In genomic region chr7:126487052-126487483, GRCm38 (mm10) we compare ENCODE assay signal across 8 mouse cellular contexts. TPM values are rescaled to one million over a fixed set of nuclear protein-coding genes. Genes with fewer than 3 reads are reported as not detected.
DNase-seq lines count a peak whose midpoint lies in the region; ATAC-seq and TF ChIP-seq lines count a peak whose summit lies in the region.

TSS of gene Tufm (plus strand) at chr7:126487361.

- 0 out of 2 replicates have a peak, but pooled peaks have one; percentile 51 for TF ChIP-seq POLR2A in olfactory bulb, adult 2 months (IDR thresholded peaks at IDR 0.05; ENCODE audit: insufficient read depth, low read depth, low read length)
- TF ChIP-seq POLR2A in thymus, adult 2 months (IDR thresholded peaks at IDR 0.05; ENCODE audit: control insufficient read depth, extremely low read depth, insufficient read depth, low read length, poor library complexity): no peak

- peaks cover 26% of the 10 kb centered on the region for H3K36me3 ChIP-seq in forebrain, embryonic 15.5 days
- peaks cover 31% of the 10 kb centered on the region for H3K36me3 ChIP-seq in lung, embryonic 14.5 days (ENCODE audit: insufficient read depth)
- H3K36me3 ChIP-seq in thymus, adult 2 months (ENCODE audit: control insufficient read depth, insufficient read depth, low read length): peaks cover 15% of the 10 kb centered on the region

- H3K27ac ChIP-seq in forebrain, embryonic 15.5 days (replicated peaks): peak within 1 kb of the TSS; percentile 76
- peak within 1 kb of the TSS; percentile 92 for H3K27ac ChIP-seq in layer of hippocampus, adult 2 months
- H3K27ac ChIP-seq in lung, embryonic 14.5 days (ENCODE audit: low read depth): peak within 1 kb of the TSS; percentile 70
- peak within 1 kb of the TSS; percentile 52 for H3K27ac ChIP-seq in olfactory bulb, adult 2 months (ENCODE audit: insufficient read depth, low read depth, low read length)
- peak within 1 kb of the TSS; percentile 68 for H3K27ac ChIP-seq in thymus, adult 2 months (ENCODE audit: control insufficient read depth, insufficient read depth, low read length)

- H3K4me3 ChIP-seq in forebrain, embryonic 15.5 days: peak within 1 kb of the TSS; percentile 79
- H3K4me3 ChIP-seq in layer of hippocampus, adult 2 months: peak within 1 kb of the TSS; percentile 88
- H3K4me3 ChIP-seq in lung, embryonic 14.5 days (ENCODE audit: low read depth, low read length): peak within 1 kb of the TSS; percentile 61
- H3K4me3 ChIP-seq in olfactory bulb, adult 2 months (ENCODE audit: insufficient read depth, low read depth, low read length): peak within 1 kb of the TSS; percentile 74
- H3K4me3 ChIP-seq in thymus, adult 2 months (ENCODE audit: control insufficient read depth, insufficient read depth, low read length): peak within 1 kb of the TSS; percentile 70

- H3K27me3 ChIP-seq in forebrain, embryonic 15.5 days: no peaks in the 10 kb centered on the region
- no peaks in the 10 kb centered on the region for H3K27me3 ChIP-seq in lung, embryonic 14.5 days (ENCODE audit: insufficient read depth, low read length)
- no peaks in the 10 kb centered on the region for H3K27me3 ChIP-seq in thymus, adult 2 months (ENCODE audit: control insufficient read depth, insufficient read depth, low read length)

- H3K9me3 ChIP-seq in forebrain, embryonic 15.5 days: no peaks in the 10 kb centered on the region
- H3K9me3 ChIP-seq in lung, embryonic 14.5 days (ENCODE audit: low read depth, low read length): no peaks in the 10 kb centered on the region

- intact Hi-C loops in heart, postnatal 25 days (cut with DNase I): loop anchor here (2.0 kb wide), 1 partner anchor 16 kb away; the partner anchor contains the start of gene Atxn2l

- peak within 1 kb of the TSS; percentile 89 for H3K4me2 ChIP-seq in forebrain, embryonic 15.5 days (replicated peaks)
- peak within 1 kb of the TSS; percentile 93 for H3K4me2 ChIP-seq in lung, embryonic 14.5 days

- TF ChIP-seq CTCF in layer of hippocampus, adult 2 months (conservative IDR thresholded peaks at IDR 0.05): peak; percentile 78
- peak; percentile 61 for TF ChIP-seq CTCF in lung, embryonic 14.5 days (IDR thresholded peaks at IDR 0.05; ENCODE audit: low read depth)
- TF ChIP-seq CTCF in olfactory bulb, adult 2 months (IDR thresholded peaks at IDR 0.05; ENCODE audit: insufficient read depth, low read depth, low read length): no peak
- TF ChIP-seq CTCF in thymus, adult 2 months (IDR thresholded peaks at IDR 0.05; ENCODE audit: borderline replicate concordance, control insufficient read depth, extremely low read depth, insufficient read depth, low read length, poor library complexity): peak; percentile 57; the same call in 1 of the 2 replicates

- peak within 1 kb of the TSS; percentile 71 for H3K9ac ChIP-seq in forebrain, embryonic 15.5 days (replicated peaks)
- H3K9ac ChIP-seq in lung, embryonic 14.5 days: peak within 1 kb of the TSS; percentile 68

- WGBS in forebrain, embryonic 15.5 days: 0% methylated on average over 32 of the region's 32 CpGs
- under 1% methylated on average over 32 of the region's 32 CpGs for whole genome bisulfite sequencing in lung, embryonic 14.5 days
- under 1% methylated on average over 32 of the region's 32 CpGs for WGBS in olfactory bulb, adult 2 months
- WGBS in thymus, adult 2 months: under 1% methylated on average over 32 of the region's 32 CpGs

- peak; percentile 94 for ATAC-seq in forebrain, embryonic 15.5 days (replicated peaks)
- ATAC-seq in lung, embryonic 14.5 days (ENCODE audit: insufficient read depth): peak; percentile 92

- peak; percentile 98 for DNase-seq in ES-CJ7 (ENCODE audit: low read depth, low spot score)
- DNase-seq in cerebellum, adult 11 months: peak; percentile 96
- DNase-seq in heart, postnatal 25 days (ENCODE audit: low spot score): peak; percentile 96
- peak; percentile 98 to 99 for DNase-seq in layer of hippocampus, adult 2 months (ENCODE audit: low spot score in 2 of 2)
- peak; percentile 97 for DNase-seq in lung, embryonic 14.5 days
- peak; percentile 94 for DNase-seq in thymus, adult 2 months

- H3K4me1 ChIP-seq in forebrain, embryonic 15.5 days: peaks cover 21% of the 10 kb centered on the region
- no peaks in the 10 kb centered on the region for H3K4me1 ChIP-seq in lung, embryonic 14.5 days (ENCODE audit: insufficient read depth)
- peaks cover 9% of the 10 kb centered on the region for H3K4me1 ChIP-seq in olfactory bulb, adult 2 months (ENCODE audit: control insufficient read depth, insufficient read depth, low read length)
- H3K4me1 ChIP-seq in thymus, adult 2 months (replicated peaks; ENCODE audit: control insufficient read depth, insufficient read depth, low read length): peaks cover 15% of the 10 kb centered on the region

RNA-seq across cellular contexts. Expression of gene Tufm, which starts in this region (rescaled TPM):
- polyA plus RNA-seq in forebrain, embryonic 15.5 days (2015; fragmentation: Nextera tagmentation; extraction: Ambion mirVana): 127 and 130 TPM in 2 replicates
- total RNA-seq in heart, postnatal 25 days (2021): 100 to 1,000 TPM; 326 to 329 TPM
- 10 to 100 TPM; 81.9 to 86.7 TPM for total RNA-seq in layer of hippocampus, adult 2 months (2021)
- polyA plus RNA-seq in lung, embryonic 14.5 days (2014; fragmentation: Nextera tagmentation; extraction: Ambion mirVana): 126 and 128 TPM in 2 replicates
- polyA plus RNA-seq in olfactory bulb, adult 2 months (2012; ENCODE audit: insufficient read depth, insufficient read length, low replicate concordance, missing spikeins): not detected in 2 replicates
- polyA plus RNA-seq in thymus, adult 2 months (2012; rRNA removed): 127 and 134 TPM in 2 replicates

Comparison
In these comparisons a context has a peak if more than half of its experiments do, and no peak if none do; other contexts are left out.
1. Peak in every context shown above with its lines: DNase-seq, ATAC-seq, H3K4me3 ChIP-seq and H3K27ac ChIP-seq.